Mouse (Mus musculus) adrenal gland, adult 18-20 months (tissue): Measurements from ENCODE around the gene Gm45717. TPM values are rescaled to one million over a fixed set of nuclear protein-coding genes. Genes with fewer than 3 reads are reported as not detected.
"Not testable (repeated sequence)": the region's sequence is repeated elsewhere in the genome, so short reads cannot be mapped to it uniquely, and the experiment has no call there.

Experiments
- DNase-seq, 2 experiments: peaks; one replicate each; pipeline ENCODE4 v3.0.0; 2021 to 2022; ENCODE audit warnings: low spot score in 2 of 2
- long read RNA-seq, 2 experiments: library from polyadenylated mRNA; stranded (forward); transcript quantifications; one replicate each; pipeline ENCODE4 v2.0.0; 2021
- total RNA-seq, 2 experiments: library from RNA; stranded (reverse); gene quantifications; 1 replicate in 1 of 2; 2 replicates in 1 of 2; pipeline ENCODE4 v1.2.3; 2021

The Gm45717 gene
- 1 to 10 TPM in 1 of 2 experiments, not detected in 1; 1.2 TPM for total RNA-seq
- long read RNA-seq, experiment 1: 0 reads
- long read RNA-seq, experiment 2: 0 reads

GRCm38 (mm10) chr7:140955758-140956555 is at the start of gene Gm45717, which contains the start of gene Ifitm2:
Gene Gm45717, minus strand, starts transcription at chr7:140955937.
Gene Ifitm2, minus strand, starts transcription at chr7:140955987.
- DNase-seq: peak; percentile 57 to 61

DNA sequence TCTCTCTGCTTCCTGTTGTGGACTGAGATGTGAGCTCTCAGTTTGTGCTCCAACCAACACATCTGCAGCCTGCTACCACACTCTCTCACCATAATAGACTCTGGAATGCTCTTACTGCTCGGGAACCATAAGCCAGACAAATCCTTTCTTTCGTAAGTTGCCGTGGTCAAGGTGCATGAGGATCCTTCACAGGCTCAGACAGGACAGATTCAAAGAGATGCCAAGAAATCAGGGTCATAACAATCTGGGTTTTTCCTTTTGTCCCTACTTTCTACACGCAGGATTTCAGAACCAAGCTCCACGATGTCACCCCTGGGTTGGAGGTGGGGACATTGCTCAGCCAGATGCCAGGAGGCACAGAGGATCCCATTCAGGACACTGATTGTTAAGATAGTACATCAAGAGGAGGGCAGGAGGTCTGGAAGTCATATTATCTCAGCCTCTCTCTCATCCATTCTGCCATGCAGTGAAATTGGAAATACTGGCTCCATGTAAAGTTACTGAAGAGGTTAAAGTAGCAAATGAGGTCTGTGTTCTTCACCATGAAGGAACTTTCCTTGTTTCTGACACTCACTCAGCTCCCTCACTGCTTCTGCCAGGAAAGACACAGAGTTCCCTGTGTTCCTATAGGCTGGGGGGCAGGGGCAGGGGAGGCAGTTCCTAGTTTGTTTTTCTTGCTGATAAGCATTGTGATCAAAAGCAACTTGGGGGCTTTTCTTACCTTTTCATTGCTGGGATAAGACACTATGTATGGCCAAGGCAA is 47.7 kb upstream of the Gm45717 start:
- DNase-seq: no peak

- no peak for DNase-seq
Measured at GRCm38 (mm10) chr7:141000881-141001708, 45.4 kb upstream of the Gm45717 start.

- no peak for DNase-seq
Measured at GRCm38 (mm10) chr7:140998853-140999700, 43.3 kb upstream of the Gm45717 start.

DNA sequence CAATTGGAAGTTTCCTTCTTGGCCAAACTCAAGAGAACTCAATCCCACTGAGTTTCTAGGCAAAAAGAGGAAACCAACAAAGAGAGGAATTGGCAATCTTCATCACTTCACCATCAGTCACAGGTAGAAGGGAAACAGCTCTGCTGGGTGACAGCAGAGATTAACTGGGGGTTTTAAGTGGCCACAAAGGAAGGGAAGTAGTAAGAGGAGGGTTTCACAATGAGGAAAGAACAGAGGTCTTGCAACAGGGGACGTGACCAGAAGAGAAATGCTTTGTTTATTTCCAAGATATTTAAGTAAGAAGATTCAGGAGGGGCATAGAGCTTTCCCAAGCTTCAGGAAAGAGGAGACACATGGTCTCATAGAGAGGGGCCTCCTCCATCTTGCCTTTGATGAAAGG is 42.1 kb upstream of the Gm45717 start:
- DNase-seq: no peak

DNA sequence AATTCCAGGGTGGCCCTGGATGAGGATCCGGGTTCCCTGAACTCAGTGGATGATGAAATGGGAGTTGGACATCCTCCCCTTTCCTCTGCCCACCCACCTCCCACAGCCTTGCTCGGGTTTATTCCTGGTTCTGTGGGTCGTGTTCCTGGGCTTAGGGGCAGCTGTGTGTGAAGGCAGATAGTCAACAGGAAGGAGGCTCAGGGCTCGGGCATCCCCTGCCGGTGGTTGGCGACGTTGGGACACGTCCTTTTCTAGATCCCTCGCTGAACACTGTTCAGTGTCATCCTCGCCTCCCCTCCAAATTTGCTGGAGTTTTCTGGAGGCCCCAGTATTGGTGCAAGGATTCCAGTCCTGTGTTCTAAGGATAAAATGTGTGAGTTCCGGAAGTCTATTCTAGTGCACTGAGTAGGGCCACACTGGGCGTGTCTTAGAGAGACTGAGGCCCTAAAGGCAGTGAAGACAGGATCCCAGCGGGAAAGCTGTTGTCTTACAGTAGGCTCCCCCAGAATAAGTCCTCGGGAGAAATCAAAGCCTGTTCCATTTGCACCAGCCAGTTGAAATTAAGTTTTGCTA is 35.5 kb upstream of the Gm45717 start:
- no peak for DNase-seq

DNA sequence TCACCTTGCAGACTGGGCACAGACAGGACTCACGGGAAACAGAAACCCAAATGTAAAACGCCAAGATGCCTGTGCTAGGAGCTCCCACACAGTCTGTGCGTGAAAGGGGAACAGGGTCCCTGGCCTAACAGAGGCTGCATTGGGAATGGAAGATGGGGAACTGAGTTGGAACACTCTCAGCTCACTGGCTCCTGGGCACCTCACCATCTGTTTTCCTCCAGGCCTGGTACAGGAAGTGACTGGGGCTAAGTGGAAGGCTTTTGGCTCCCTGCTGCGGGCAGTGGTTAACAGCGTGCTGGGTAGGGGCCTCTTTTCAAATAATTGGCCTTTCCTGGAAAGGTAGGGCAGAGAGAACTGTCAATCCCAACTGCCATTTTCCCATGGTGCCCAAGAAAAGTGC is 34.9 kb upstream of the Gm45717 start:
- DNase-seq: no peak

DNA sequence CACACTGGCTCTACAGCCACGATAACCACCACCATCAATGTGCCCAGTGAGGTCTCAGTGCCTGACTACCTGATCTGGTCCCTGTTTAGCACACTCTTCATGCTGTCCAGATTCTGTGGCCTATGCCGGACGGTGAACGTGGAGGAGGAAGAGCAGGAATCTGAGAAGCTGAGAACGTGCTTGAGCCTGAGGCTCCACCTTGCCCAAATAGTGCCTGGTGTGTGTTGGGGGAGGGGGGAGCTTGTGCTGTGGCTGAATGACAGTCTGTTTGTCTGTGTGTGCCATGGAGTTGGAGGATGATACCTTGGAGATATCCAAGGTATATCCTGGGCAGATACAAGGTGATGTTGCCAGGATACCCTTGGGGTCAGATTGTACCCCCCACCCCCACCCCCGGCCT is 34.4 kb upstream of the Gm45717 start:
- no peak for DNase-seq

- DNase-seq: no peak
Measured at GRCm38 (mm10) chr7:140989022-140989421, 33.3 kb upstream of the Gm45717 start.

- no peak for DNase-seq
Measured at GRCm38 (mm10) chr7:140987182-140988138, 31.7 kb upstream of the Gm45717 start.

DNA sequence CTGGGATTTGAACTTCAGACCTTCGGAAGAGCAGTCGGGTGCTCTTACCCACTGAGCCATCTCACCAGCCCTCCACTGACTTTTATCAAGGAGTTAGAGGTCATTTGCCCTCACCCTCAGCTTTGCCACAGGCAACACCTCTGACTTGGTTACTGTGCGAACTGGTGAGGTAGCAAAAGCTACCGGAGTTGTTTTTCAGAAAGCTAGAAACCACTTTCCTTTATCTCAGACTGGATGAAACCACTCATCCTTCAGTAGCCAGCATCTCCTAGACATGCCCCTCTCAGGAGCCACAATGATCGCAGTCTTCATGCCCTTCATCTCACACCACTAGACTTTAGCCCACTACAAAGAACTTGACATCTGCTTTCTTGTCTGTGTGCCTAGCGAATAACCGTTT is 27.2 kb upstream of the Gm45717 start:
- DNase-seq: no peak

- no peak for DNase-seq
Measured at GRCm38 (mm10) chr7:140981704-140982103, 26.0 kb upstream of the Gm45717 start.

- not testable (repeated sequence) for DNase-seq
Measured at GRCm38 (mm10) chr7:140976720-140977119, 21.0 kb upstream of the Gm45717 start.

- DNase-seq: no peak
Measured at GRCm38 (mm10) chr7:140975465-140975864, 19.7 kb upstream of the Gm45717 start.

GRCm38 (mm10) chr7:140974940-140975339 is 19.2 kb upstream of the Gm45717 start:
- no peak for DNase-seq

DNA sequence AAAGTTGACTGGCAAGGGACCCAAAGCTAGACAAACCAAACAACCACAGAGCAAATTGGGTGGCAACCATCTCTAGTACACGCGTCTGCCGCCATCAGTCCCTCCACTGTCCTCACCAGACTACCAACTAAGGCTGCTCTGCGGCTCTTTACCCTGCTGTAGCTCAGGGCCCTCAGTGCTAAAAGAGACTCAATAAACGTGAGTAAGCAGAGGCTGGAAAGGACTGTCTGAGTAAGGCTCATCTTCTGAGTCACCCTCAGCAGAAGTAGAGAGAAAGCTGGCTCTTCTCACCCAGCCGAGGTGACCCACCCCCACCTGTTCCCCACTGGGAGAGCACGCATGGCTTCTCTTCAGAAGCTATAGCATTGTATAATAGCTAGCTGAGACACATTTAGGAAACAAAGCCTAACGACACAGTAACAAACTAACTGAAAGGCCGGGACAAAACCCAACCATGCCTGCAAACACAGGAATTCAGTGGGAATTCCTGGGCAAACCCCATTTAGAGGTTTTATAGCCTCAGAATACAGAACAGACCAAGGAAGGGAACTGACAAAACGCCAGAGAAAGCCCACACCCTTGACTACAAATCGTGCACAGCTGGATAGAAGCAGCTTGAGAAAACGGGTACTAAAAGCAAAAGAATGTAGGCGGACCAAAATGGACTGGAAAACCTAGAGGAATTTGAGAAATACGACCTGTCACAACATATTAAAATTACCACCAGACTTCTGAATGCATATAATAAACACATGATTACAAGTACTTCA is 17.8 kb upstream of the Gm45717 start:
- DNase-seq: no peak

DNA sequence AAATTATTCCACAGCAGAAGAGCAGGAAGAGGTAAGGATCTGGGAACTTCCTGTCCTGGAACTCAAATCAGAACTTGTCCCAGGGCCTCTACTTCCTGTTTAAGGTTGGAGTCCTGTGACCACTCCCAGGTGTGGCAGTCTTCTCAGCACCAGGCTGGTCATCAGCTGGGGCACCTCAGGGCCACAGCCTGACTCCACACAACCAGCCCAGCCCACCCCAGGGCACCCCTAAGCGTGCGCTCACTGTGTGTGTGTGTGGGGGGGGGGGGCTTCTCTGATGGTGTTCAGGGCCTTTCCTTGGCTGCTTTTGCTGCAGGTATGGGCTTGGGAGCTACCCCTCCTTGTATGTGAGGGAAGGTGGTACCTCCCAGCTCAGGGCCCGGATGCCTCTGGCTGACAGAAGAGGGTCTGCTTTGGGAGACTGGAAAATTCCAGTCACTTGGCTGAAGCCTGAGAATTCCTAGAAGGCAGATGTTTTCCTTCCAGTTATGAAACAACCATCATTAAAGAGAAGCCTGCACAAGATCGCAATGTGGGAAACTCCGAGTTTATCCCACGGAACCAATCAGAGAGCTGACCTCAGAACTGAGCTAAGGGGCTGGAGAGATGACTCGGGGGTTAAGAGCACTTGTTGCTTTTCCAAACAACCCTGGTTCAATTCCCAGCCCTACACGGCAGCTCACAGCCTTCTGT is 15.9 kb upstream of the Gm45717 start:
- DNase-seq: no peak
